Mouse (Mus musculus): ENCODE data around the gene Tnf.

GRCm38 (mm10) chr17:35152121-35152520 lies 49.7 kb downstream of the Tnf start:
- TF ChIP-seq ZNF384 (IDR thresholded peaks at IDR 0.05; ENCODE audit: low read depth, low read length) (no peak), ZC3H11A (IDR thresholded peaks at IDR 0.05; ENCODE audit: borderline replicate concordance, low read depth, low read length) (no peak), CHD2 (IDR thresholded peaks at IDR 0.05; ENCODE audit: low read depth, low read length) (no peak)
